Mouse (Mus musculus): ENCODE measurements at regions not wholly inside any gene's neighbourhood (a gene's known extent, or its start where the extent isn't known, plus 50 kb on each side); places are given as distances from the start of the nearest gene placed in this dataset.
A peak's percentile ranks its signal among the peaks of the same experiment; 100 is the strongest.

- DNase-seq (ENCODE audit: low read depth, low spot score) = no peak
Measured at GRCm38 (mm10) chr9:102449366-102449765, 56.2 kb upstream of the Ky start.

GRCm38 (mm10) chr9:102446066-102446465, 59.5 kb upstream of the Ky start:
- peak; percentile 4 for DNase-seq (ENCODE audit: low read depth, low spot score)

DNA sequence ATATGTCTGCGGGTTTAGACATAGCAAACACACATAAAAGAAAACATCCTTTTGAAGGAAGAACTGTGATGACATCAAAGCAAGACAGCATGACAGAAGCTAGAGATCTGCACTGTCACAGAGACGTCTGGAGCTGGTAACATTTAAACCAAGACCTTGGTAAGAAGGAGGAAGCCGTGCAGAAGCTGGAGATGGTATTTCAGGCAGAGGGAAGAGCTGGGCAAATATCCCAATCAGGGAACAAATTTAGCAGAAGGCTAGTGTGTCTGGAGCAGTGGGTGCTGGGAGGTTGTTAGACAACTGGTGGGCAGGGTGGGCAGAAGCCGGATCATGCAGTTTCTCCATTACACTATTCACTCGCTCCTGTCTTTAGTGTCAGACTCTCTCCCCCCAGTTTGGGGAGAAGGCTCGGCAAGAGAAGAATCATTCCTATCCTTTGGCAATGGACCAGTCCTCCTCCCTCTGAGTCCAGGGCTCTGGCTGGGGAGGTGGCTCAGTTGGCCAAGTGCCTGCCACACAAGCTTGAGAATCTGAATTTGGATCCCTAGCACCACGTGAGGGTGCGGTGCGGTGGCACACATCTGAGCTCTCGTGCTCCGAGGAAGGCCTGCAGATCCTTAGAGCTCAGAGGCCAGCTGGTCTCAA, 63.2 kb upstream of the Ky start:
- DNase-seq (ENCODE audit: low read depth, low spot score) = no peak

GRCm38 (mm10) chr9:102437641-102438040, 67.9 kb upstream of the Ky start:
- no peak for DNase-seq (ENCODE audit: low read depth, low spot score)

- peak; percentile 8 for DNase-seq (ENCODE audit: low read depth, low spot score)
Measured at GRCm38 (mm10) chr9:102436378-102436777, 69.2 kb upstream of the Ky start.

GRCm38 (mm10) chr9:102428031-102428430, 73.5 kb upstream of the Ephb1 start:
- no peak for DNase-seq (ENCODE audit: low read depth, low spot score)

DNA sequence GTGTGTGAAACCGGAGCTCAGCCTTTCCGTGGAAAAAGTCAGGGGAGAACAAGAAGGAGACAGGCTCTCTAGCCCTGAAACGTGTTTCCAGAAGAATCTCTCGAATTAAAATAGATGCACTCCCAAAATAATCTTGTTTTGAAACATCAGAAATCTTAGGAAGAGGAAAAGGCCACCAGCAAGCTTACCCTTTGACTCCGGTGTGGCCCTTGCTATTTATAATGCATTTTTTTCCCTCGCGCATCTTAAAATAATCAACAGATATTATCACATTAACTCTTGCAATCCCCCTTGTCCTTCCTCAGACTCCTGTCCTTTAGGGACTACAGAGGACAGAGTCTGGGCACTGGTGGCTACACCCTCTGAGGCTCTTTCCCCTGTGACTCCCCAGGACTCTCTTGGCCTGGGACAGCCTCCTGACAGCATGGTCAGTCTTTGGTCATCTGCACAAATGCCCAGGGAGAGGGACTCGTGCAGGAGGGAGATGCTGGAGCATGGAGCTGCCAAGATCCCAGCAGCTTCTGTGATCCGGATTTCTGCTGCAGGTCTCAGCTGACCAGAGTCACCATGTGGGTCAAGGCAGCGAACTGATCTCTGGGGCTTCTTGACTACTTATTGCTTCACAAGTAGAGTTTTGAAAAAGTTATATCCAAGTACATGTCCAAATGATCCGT, 70.3 kb upstream of the Ephb1 start:
- DNase-seq (ENCODE audit: low read depth, low spot score) = no peak

DNA sequence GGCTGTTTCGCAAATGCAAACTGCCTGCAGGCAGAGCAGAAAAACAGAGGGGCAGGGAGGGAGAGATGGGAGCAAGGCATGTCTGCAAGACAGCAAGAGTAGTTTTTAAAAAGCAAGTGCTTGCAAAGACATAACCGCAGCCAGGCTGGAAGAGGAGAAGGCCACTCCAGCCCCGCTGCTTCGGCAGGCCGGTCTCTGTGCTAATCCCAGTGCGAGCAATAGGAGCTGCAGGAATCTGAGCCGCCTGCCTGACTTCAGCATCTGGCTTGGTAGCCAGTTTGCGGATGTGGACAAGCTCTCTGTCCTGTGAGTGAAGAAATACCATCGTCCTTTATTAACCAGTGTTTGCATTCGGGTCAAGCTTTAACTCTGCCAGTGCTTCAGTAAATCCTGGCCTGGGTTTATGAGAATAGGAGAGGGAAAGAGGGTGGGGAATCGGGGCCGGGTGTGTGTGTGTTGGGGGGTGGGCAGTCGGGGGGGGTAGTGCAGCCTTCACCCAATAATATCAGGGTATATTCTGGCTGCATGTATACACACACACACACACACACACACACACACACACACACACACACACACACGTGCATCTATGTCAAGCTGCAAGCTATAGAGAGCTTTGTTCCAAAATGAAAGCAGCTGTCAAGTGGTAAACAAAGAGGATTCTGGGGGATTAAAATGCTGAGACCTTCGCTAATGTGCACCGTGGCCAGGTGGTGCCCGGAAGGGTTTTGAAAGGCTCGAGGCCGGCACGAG, 69.6 kb upstream of the Ephb1 start:
- DNase-seq (ENCODE audit: low read depth, low spot score) = no peak

- DNase-seq (ENCODE audit: low read depth, low spot score) = no peak
Measured at GRCm38 (mm10) chr9:102423465-102423918, 69.0 kb upstream of the Ephb1 start.

DNA sequence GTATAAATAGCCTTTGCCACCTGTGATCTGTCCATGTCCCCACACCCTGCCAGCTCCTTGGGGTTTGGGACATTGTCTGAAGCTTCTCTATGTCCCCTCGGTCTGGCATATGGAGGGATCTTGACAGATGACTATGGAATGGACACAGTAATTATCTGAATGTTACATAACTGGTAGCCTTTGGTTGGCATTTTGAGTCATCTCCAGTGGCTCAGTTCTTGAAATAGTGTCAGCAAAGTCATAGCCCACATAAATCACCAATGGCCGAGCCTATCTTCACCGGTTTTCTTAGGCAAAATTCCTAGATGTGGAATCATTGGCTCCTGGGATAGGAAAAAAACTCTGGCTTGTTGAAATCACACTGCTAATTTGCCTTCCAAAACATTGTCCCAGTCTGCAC, 67.3 kb upstream of the Ephb1 start:
- no peak for DNase-seq (ENCODE audit: low read depth, low spot score)

DNA sequence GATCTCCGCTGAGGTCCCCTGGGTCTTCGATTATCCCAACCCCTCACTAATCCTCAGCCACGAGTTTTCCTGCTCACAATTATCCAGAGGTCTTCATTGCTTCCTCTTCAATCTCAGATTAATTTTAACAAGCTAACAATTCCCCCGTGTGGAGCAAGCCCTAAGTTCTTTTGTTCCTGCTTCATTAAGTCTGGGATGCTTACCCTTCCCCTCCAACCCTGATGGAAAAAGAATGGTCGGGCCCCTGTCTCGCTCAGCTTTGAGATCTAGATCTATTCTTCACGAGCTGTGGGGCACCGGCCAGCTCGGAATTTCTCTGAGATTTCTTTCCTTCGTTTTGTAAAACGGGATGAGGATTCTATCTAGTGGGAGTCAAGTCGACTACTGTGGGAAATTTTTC, 65.7 kb upstream of the Ephb1 start:
- no peak for DNase-seq (ENCODE audit: low read depth, low spot score)

GRCm38 (mm10) chr9:102413631-102414030, 59.1 kb upstream of the Ephb1 start:
- no peak for DNase-seq (ENCODE audit: low read depth, low spot score)

DNA sequence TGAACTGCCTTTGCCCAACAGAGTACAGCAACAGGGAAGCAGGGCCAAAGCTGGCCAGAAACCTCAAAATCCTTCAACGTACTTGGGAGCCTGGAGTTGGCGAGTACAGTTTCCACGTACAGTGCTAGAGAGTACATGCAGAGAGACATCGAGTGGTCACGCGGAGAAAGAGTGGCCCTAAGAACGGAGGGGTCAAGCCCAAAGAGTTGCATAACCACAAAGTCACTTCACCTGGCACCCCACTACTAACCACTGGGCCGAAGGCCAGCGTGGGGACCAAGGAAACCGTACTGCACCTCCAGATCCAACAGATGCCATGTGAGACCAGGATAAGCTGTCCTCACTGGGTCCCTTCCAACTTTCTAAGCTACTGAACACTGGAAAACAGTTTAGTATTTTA, 56.2 kb upstream of the Ephb1 start:
- no peak for DNase-seq (ENCODE audit: low read depth, low spot score)

DNA sequence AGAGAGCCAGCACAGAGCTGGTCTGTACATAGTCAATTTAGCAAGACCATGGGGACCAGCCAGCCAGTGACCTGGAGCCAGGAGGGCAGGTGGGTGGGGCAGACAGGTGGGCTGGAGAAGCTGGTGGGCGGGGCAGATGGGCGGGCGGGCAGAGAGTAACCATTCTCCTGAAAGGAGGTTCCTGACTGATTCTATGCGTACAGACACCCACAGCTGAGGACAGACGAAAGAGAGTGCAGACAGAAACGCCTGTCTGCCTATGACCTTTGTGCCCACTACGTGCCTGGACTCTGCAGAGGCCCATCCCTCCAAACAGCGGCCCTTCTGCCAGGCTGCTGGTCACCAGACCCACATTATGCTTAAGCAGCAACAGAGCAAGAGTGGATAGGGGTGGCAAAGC, 51.5 kb upstream of the Ephb1 start:
- no peak for DNase-seq (ENCODE audit: low read depth, low spot score)

Measured in 3T3-L1 (cell line).